Mouse (Mus musculus): ENCODE data around the gene Lzts2. TPM values are rescaled to one million over a fixed set of nuclear protein-coding genes. Genes with fewer than 3 reads are reported as not detected.
A peak's percentile ranks its signal among the peaks of the same experiment; 100 is the strongest.

Lzts2 gene
- polyA plus RNA-seq, 1 experiment from 2014 or later = 13.2 TPM

- no peak for DNase-seq (ENCODE audit: low spot score)
These were observed 34.6 kb downstream of the Lzts2 start for GRCm38 (mm10) chr19:45048644-45049365.

- DNase-seq (ENCODE audit: low spot score) = no peak
These were observed 35.3 kb downstream of the Lzts2 start for GRCm38 (mm10) chr19:45049523-45049922.

GRCm38 (mm10) chr19:45053451-45053850 lies 39.2 kb downstream of the Lzts2 start:
- no peak for DNase-seq (ENCODE audit: low spot score)

- no peak for DNase-seq (ENCODE audit: low spot score)
These were observed 40.9 kb downstream of the Lzts2 start for GRCm38 (mm10) chr19:45054892-45055690.

GRCm38 (mm10) chr19:45056364-45056763 lies 42.1 kb downstream of the Lzts2 start:
- DNase-seq (ENCODE audit: low spot score) = peak; percentile 64

- peak; percentile 85 for DNase-seq (ENCODE audit: low spot score)
These were observed 42.9 kb downstream of the Lzts2 start for GRCm38 (mm10) chr19:45056908-45057698.

- no peak for DNase-seq (ENCODE audit: low spot score)
These were observed 43.5 kb downstream of the Lzts2 start for GRCm38 (mm10) chr19:45057724-45058112.

GRCm38 (mm10) chr19:45058113-45058839 lies 44.1 kb downstream of the Lzts2 start:
- DNase-seq (ENCODE audit: low spot score) = peak; percentile 96

- no peak for DNase-seq (ENCODE audit: low spot score)
These were observed 44.6 kb downstream of the Lzts2 start for GRCm38 (mm10) chr19:45058841-45059240.

GRCm38 (mm10) chr19:45063565-45064292 lies 49.5 kb downstream of the Lzts2 start:
- peak; percentile 53 for DNase-seq (ENCODE audit: low spot score)

- DNase-seq (ENCODE audit: low spot score) = no peak
These were observed 51.0 kb downstream of the Lzts2 start for GRCm38 (mm10) chr19:45065226-45065625.

- no peak for DNase-seq (ENCODE audit: low spot score)
These were observed 53.0 kb downstream of the Lzts2 start for GRCm38 (mm10) chr19:45067170-45067569.

- no peak for DNase-seq (ENCODE audit: low spot score)
These were observed 53.7 kb downstream of the Lzts2 start for GRCm38 (mm10) chr19:45067758-45068510.

GRCm38 (mm10) chr19:45073871-45074542 lies 59.8 kb downstream of the Lzts2 start:
- peak; percentile 85 for DNase-seq (ENCODE audit: low spot score)

GRCm38 (mm10) chr19:45074580-45075322 lies 60.5 kb downstream of the Lzts2 start, which contains the start of gene Kazald1:
Kazald1 (plus strand) TSS chr19:45075241.
- peak; percentile 94 for DNase-seq (ENCODE audit: low spot score)

GRCm38 (mm10) chr19:45075323-45076035 lies 61.3 kb downstream of the Lzts2 start:
- DNase-seq (ENCODE audit: low spot score) = no peak

- DNase-seq (ENCODE audit: low spot score) = no peak
These were observed 61.9 kb downstream of the Lzts2 start for GRCm38 (mm10) chr19:45076036-45076575.
